Mouse (Mus musculus): Measurements from ENCODE around the gene Hoxd11. TPM values are rescaled to one million over a fixed set of nuclear protein-coding genes. Genes with fewer than 3 reads are reported as not detected.

Hoxd11 gene
- polyA plus RNA-seq, 1 experiment from 2014 or later: 23.8 TPM

DNA sequence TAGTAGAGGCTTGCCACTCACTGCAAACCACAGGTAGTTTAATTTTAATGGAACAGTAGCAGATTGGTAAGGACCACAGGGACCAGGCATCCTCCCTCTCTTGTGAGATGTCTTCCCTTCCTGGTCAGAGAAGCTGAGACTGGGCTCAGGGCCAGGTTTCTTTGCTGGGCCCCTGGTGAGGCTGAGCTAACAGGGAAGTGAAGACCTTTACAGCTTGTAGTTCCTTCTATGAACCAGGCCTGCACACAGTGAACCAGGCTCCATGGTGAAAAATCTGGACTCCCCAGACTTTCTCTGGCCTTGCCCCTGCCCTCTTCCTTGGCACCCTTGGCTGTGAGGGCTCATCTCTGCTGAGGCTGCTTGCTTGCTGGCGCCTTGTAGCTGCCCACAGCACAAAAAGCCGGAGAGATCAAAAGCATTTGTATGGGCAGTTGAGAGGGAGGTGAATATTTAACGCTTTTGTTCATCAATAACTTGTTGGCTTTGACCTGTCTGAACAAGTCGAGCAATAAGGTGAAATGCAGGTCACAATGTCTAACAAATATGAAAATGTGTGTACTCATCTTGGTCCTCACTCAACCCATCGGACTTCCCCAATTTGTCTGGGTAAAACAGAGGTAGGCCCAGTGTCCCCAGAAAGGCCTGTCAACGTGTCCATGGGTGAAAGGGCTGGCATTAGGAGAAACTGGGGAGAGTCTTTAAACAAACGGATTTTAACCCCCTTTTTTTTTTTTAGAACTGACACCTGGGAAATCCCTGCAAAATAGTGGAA lies 45.1 kb downstream of the Hoxd11 start:
- H3K9ac ChIP-seq (ENCODE audit: low read depth, low read length): peak overlapping the region; percentile 49; the same call in 1 of the 2 replicates
- TF ChIP-seq CTCF (IDR thresholded peaks at IDR 0.05; ENCODE audit: low read depth): no peak
- H3K36me3 ChIP-seq (ENCODE audit: insufficient read depth, low read length): 0 out of 2 replicates have a peak, but pooled peaks cover 4% of the 10 kb centered on the region
- peak overlapping the region; percentile 65 for H3K4me2 ChIP-seq (ENCODE audit: low read length)
- peak overlapping the region; percentile 22; the same call in 1 of the 2 replicates for H3K4me3 ChIP-seq (replicated peaks; ENCODE audit: low read depth, low read length)
- H3K9me3 ChIP-seq (replicated peaks; ENCODE audit: low read length): no peaks in the 10 kb centered on the region
- 54% methylated on average over 7 of the region's 7 CpGs for WGBS
- ATAC-seq (replicated peaks; ENCODE audit: low FRiP score, low read depth) (no peak), DNase-seq (ENCODE audit: low spot score) (no peak)
- no peaks in the 10 kb centered on the region for H3K27me3 ChIP-seq (ENCODE audit: insufficient read depth, low read length)
- H3K27ac ChIP-seq: peak overlapping the region; percentile 63
- peaks cover 46% of the 10 kb centered on the region for H3K4me1 ChIP-seq (replicated peaks; ENCODE audit: insufficient read depth, low read length)

- 0 out of 2 replicates have a peak overlapping the region, but pooled peaks have one; percentile 27 for H3K9ac ChIP-seq (ENCODE audit: low read depth, low read length)
- peak overlapping the region; percentile 9; the same call in 1 of the 2 replicates for H3K4me3 ChIP-seq (replicated peaks; ENCODE audit: low read depth, low read length)
- no peak for TF ChIP-seq CTCF (IDR thresholded peaks at IDR 0.05; ENCODE audit: low read depth)
- ATAC-seq (replicated peaks; ENCODE audit: low FRiP score, low read depth) (no peak), DNase-seq (ENCODE audit: low spot score) (no peak)
- peak overlapping the region; percentile 65 for H3K4me2 ChIP-seq (ENCODE audit: low read length)
- no peaks in the 10 kb centered on the region for H3K27me3 ChIP-seq (ENCODE audit: insufficient read depth, low read length)
- WGBS: 62% methylated on average over 17 of the region's 17 CpGs
- H3K36me3 ChIP-seq (ENCODE audit: insufficient read depth, low read length): 0 out of 2 replicates have a peak, but pooled peaks cover 4% of the 10 kb centered on the region
- H3K27ac ChIP-seq: no peak overlapping the region
- H3K9me3 ChIP-seq (replicated peaks; ENCODE audit: low read length): no peaks in the 10 kb centered on the region
- peaks cover 42% of the 10 kb centered on the region for H3K4me1 ChIP-seq (replicated peaks; ENCODE audit: insufficient read depth, low read length)
These were observed 45.8 kb downstream of the Hoxd11 start for GRCm38 (mm10) chr2:74725171-74725570.

DNA sequence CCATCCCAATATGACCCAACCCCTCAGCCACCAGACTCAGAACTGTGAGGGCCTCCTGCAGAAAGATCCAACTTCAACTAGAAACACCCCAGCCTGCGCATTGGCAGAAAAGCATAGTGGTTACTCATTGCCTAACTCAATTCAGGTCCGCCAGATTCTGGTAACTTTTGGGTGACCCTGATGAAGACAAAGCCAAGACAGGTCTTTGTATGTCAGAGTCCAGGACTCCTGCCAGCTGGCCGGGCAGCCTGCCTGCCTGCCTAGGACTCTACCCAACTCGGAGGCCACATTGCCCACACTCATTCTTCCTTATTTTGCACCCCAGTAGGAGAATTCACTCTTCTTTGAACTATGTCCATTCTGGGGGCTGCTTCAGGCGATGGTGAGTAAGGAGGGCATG lies 47.2 kb downstream of the Hoxd11 start, which contains the start of gene Gm28230:
Gene Gm28230, plus strand, starts transcription at position 178 of the 400 bp plus-strand sequence.
- peak within 1 kb of the TSS; percentile 30 for H3K4me3 ChIP-seq (replicated peaks; ENCODE audit: low read depth, low read length)
- peak within 1 kb of the TSS; percentile 65 for H3K4me2 ChIP-seq (ENCODE audit: low read length)
- no peak for TF ChIP-seq CTCF (IDR thresholded peaks at IDR 0.05; ENCODE audit: low read depth)
- 0 out of 2 replicates have a peak, but pooled peaks cover 4% of the 10 kb centered on the region for H3K36me3 ChIP-seq (ENCODE audit: insufficient read depth, low read length)
- WGBS: 61% methylated on average over 5 of the region's 5 CpGs
- H3K9me3 ChIP-seq (replicated peaks; ENCODE audit: low read length): no peaks in the 10 kb centered on the region
- H3K27ac ChIP-seq: peak within 1 kb of the TSS; percentile 76
- ATAC-seq (replicated peaks; ENCODE audit: low FRiP score, low read depth): no peak
- peaks cover 33% of the 10 kb centered on the region for H3K4me1 ChIP-seq (replicated peaks; ENCODE audit: insufficient read depth, low read length)
- no peak for DNase-seq (ENCODE audit: low spot score)
- no peaks in the 10 kb centered on the region for H3K27me3 ChIP-seq (ENCODE audit: insufficient read depth, low read length)
- H3K9ac ChIP-seq (ENCODE audit: low read depth, low read length): peak within 1 kb of the TSS; percentile 59

DNA sequence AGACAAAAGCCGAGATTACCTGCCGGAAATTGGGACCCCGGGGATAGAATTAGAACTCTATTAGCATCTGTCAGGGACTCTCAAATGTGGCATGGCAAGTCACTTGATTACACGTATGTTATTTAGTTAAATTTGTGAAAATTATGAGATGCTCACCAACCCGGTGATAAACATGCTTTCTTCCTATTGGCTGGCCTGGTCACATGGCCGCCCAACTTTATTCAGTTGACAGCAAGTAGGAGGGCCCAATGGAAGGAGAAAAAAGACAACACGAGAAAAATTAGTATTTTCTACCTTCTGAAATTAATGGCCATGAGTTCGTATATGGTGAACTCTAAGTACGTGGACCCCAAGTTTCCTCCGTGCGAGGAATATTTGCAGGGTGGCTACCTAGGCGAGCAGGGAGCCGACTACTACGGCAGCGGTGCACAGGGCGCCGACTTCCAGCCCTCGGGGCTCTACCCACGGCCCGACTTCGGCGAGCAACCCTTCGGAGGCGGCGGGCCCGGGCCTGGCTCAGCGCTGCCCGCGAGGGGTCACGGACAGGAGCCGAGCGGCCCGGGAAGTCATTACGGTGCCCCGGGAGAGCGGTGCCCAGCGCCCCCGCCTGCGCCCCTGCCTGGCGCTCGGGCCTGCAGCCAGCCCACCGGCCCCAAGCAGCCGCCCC lies 47.7 kb downstream of the Hoxd11 start:
- WGBS: 18% methylated on average over 43 of the region's 43 CpGs
- Histone ChIP-seq H3K4me2 (ENCODE audit: low read length) (peak overlapping the region; percentile 65), H3K36me3 (ENCODE audit: insufficient read depth, low read length) (0 out of 2 replicates have a peak, but pooled peaks cover 4% of the 10 kb centered on the region), H3K27me3 (ENCODE audit: insufficient read depth, low read length) (no peaks in the 10 kb centered on the region), H3K9ac (ENCODE audit: low read depth, low read length) (peak overlapping the region; percentile 59), H3K4me1 (replicated peaks; ENCODE audit: insufficient read depth, low read length) (peaks cover 36% of the 10 kb centered on the region), H3K9me3 (replicated peaks; ENCODE audit: low read length) (no peaks in the 10 kb centered on the region), H3K27ac (peak overlapping the region; percentile 76), H3K4me3 (replicated peaks; ENCODE audit: low read depth, low read length) (peak overlapping the region; percentile 30)
- DNase-seq (ENCODE audit: low spot score): no peak
- TF ChIP-seq CTCF (IDR thresholded peaks at IDR 0.05; ENCODE audit: low read depth): no peak
- ATAC-seq (replicated peaks; ENCODE audit: low FRiP score, low read depth): peak; percentile 38

DNA sequence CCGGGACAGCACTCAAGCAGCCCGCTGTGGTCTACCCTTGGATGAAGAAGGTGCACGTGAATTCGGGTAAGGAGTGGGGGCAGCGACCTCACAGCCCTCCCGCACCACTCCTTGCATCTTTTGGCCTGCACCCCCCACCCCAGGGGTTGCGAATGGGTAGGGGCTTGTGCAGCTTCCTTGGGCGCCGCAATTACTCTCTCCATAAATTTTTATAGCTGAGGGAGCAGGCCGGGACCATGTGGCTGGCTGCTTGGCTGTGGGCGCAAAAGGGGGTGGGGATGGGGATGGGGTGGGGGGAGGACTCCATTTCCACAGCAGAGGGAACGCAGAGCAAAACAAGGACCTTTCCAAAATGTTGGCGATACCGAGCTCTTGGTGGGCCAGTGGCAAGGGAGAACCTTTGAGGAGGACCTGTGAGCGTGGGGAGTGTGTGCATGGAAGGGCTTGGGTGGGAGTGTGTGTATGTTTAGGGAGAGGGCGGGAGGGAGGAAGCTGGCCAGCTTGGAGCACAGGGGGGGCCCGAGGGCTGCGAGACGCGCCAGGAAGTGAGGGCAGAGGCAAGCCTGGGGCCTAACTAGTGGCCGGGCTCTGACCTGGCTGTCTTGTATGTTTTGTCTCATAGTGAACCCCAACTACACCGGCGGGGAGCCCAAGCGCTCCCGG lies 48.4 kb downstream of the Hoxd11 start:
- peak overlapping the region; percentile 30 for H3K4me3 ChIP-seq (replicated peaks; ENCODE audit: low read depth, low read length)
- TF ChIP-seq CTCF (IDR thresholded peaks at IDR 0.05; ENCODE audit: low read depth): no peak
- peaks cover 40% of the 10 kb centered on the region for H3K4me1 ChIP-seq (replicated peaks; ENCODE audit: insufficient read depth, low read length)
- H3K9ac ChIP-seq (ENCODE audit: low read depth, low read length): peak overlapping the region; percentile 59
- H3K9me3 ChIP-seq (replicated peaks; ENCODE audit: low read length): no peaks in the 10 kb centered on the region
- H3K36me3 ChIP-seq (ENCODE audit: insufficient read depth, low read length): 0 out of 2 replicates have a peak, but pooled peaks cover 4% of the 10 kb centered on the region
- DNase-seq (ENCODE audit: low spot score) (no peak), ATAC-seq (replicated peaks; ENCODE audit: low FRiP score, low read depth) (peak; percentile 63)
- no peaks in the 10 kb centered on the region for H3K27me3 ChIP-seq (ENCODE audit: insufficient read depth, low read length)
- 16% methylated on average over 25 of the region's 25 CpGs for WGBS
- peak overlapping the region; percentile 65 for H3K4me2 ChIP-seq (ENCODE audit: low read length)
- H3K27ac ChIP-seq: peak overlapping the region; percentile 76

DNA sequence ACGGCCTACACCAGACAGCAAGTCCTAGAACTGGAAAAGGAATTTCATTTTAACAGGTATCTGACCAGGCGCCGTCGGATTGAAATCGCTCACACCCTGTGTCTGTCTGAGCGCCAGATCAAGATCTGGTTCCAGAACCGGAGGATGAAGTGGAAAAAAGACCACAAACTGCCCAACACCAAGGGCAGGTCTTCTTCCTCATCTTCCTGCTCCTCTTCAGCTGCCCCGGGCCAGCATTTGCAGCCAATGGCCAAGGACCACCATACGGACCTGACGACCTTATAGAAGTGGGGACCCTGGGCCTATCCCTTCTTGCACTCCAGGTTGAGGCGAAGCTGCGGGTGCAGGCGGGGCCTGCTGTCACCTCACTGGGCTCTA lies 48.9 kb downstream of the Hoxd11 start:
- Histone ChIP-seq H3K27ac (peak overlapping the region; percentile 62), H3K27me3 (ENCODE audit: insufficient read depth, low read length) (no peaks in the 10 kb centered on the region), H3K4me2 (ENCODE audit: low read length) (peak overlapping the region; percentile 65), H3K36me3 (ENCODE audit: insufficient read depth, low read length) (0 out of 2 replicates have a peak, but pooled peaks cover 4% of the 10 kb centered on the region), H3K9ac (ENCODE audit: low read depth, low read length) (peak overlapping the region; percentile 59; the same call in 1 of the 2 replicates), H3K4me1 (replicated peaks; ENCODE audit: insufficient read depth, low read length) (peaks cover 37% of the 10 kb centered on the region; the same call in 1 of the 2 replicates), H3K9me3 (replicated peaks; ENCODE audit: low read length) (no peaks in the 10 kb centered on the region), H3K4me3 (replicated peaks; ENCODE audit: low read depth, low read length) (peak overlapping the region; percentile 30; the same call in 1 of the 2 replicates)
- ATAC-seq (replicated peaks; ENCODE audit: low FRiP score, low read depth): 0 out of 2 replicates have a peak, but pooled peaks have one; percentile 17
- TF ChIP-seq CTCF (IDR thresholded peaks at IDR 0.05; ENCODE audit: low read depth): no peak
- DNase-seq (ENCODE audit: low spot score): no peak
- WGBS: 47% methylated on average over 13 of the region's 13 CpGs

Measured in kidney, postnatal 0 days (tissue).